Mouse (Mus musculus): ENCODE data around the gene Exo5.

DNA sequence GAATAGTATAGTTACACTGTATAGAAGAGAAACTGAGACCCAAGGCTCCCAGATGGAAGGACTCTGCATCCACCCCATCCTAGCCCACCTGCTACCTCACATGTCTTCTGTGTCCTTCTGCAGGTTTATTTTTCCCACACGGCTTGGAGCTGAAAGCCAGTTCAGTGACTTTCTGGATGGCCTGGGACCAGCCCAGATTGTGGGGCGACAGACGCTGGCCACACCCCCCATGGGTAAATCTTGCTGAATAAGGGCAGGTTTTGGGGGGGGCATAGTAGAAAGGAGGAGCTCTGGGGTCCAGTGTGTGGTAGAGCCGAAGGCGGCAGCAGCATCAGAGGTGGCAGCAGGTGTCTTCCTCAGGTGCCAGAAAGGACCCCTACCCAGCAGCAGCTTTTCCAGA, 38.0 kb downstream of the Exo5 start:
- TF ChIP-seq CTCF (IDR thresholded peaks at IDR 0.05) (no peak), EP300 (IDR thresholded peaks at IDR 0.05; ENCODE audit: insufficient read depth, low read depth, low read length) (no peak), POLR2A (IDR thresholded peaks at IDR 0.05; ENCODE audit: insufficient read depth, low read depth, low read length) (no peak)

Measured in heart, adult 2 months (tissue).